Mouse (Mus musculus): ENCODE results near the gene Hltf.

Hltf gene

GRCm38 (mm10) chr3:20144401-20144800 is 86.8 kb downstream of the Hltf start:
- in situ Hi-C loops (cut with MboI, MseI), result no loop called here

GRCm38 (mm10) chr3:20145696-20146113 is 88.1 kb downstream of the Hltf start:
- in situ Hi-C loops (cut with MboI, MseI), result no loop called here

- in situ Hi-C loops (cut with MboI, MseI), result no loop called here
These were observed 89.3 kb downstream of the Hltf start for GRCm38 (mm10) chr3:20146884-20147395.

GRCm38 (mm10) chr3:20147647-20148046 is 90.0 kb downstream of the Hltf start:
- in situ Hi-C loops (cut with MboI, MseI), result no loop called here

GRCm38 (mm10) chr3:20150511-20150910 is 92.9 kb downstream of the Hltf start:
- in situ Hi-C loops (cut with MboI, MseI), result loop anchor here (5.0 kb wide), 1 partner anchor 47 kb away; no protein-coding TSS in a partner anchor

- in situ Hi-C loops (cut with MboI, MseI), result loop anchor here (5.0 kb wide), 1 partner anchor 46 kb away; no protein-coding TSS in a partner anchor
These were observed 94.0 kb downstream of the Hltf start for GRCm38 (mm10) chr3:20151651-20152050.

- in situ Hi-C loops (cut with MboI, MseI), result loop anchor here (5.0 kb wide), 1 partner anchor 43 kb away; no protein-coding TSS in a partner anchor
These were observed 97.1 kb downstream of the Hltf start, which contains the start of gene Gyg for GRCm38 (mm10) chr3:20154531-20155367. Gene Gyg, minus strand, starts transcription at chr3:20155317.

- in situ Hi-C loops (cut with MboI, MseI), result no loop called here
These were observed 97.9 kb downstream of the Hltf start for GRCm38 (mm10) chr3:20155476-20155875.

- in situ Hi-C loops (cut with MboI, MseI), result no loop called here
These were observed 109.9 kb downstream of the Hltf start for GRCm38 (mm10) chr3:20167487-20167886.

Data from T-helper 1 cell (primary cell).